Mouse (Mus musculus) MN1 (cell line): ENCODE data around the gene Sntn.

Experiments used
- DNase-seq: peaks from one replicate; pipeline ENCODE4 v3.0.0-alpha.2; 2016; ENCODE audit warnings: low spot score

Gene Sntn

GRCm38 (mm10) chr14:13670576-13670975 is at the start of gene Sntn:
Gene Sntn, plus strand, starts transcription at chr14:13670876.
- no peak for DNase-seq

- no peak for DNase-seq
Observed at GRCm38 (mm10) chr14:13649865-13650264, 20.8 kb upstream of the Sntn start.

- DNase-seq: no peak
Observed at GRCm38 (mm10) chr14:13651039-13651438, 19.6 kb upstream of the Sntn start.

GRCm38 (mm10) chr14:13651541-13652298 is 19.0 kb upstream of the Sntn start:
- DNase-seq: no peak

- DNase-seq: no peak
Observed at GRCm38 (mm10) chr14:13686716-13687115, 16.0 kb downstream of the Sntn start.

- DNase-seq: no peak
Observed at GRCm38 (mm10) chr14:13690426-13690825, 19.8 kb downstream of the Sntn start.

GRCm38 (mm10) chr14:13732263-13732662 is 61.6 kb downstream of the Sntn start:
- no peak for DNase-seq
